Mouse (Mus musculus): ENCODE results near the gene Polr2g.

DNA sequence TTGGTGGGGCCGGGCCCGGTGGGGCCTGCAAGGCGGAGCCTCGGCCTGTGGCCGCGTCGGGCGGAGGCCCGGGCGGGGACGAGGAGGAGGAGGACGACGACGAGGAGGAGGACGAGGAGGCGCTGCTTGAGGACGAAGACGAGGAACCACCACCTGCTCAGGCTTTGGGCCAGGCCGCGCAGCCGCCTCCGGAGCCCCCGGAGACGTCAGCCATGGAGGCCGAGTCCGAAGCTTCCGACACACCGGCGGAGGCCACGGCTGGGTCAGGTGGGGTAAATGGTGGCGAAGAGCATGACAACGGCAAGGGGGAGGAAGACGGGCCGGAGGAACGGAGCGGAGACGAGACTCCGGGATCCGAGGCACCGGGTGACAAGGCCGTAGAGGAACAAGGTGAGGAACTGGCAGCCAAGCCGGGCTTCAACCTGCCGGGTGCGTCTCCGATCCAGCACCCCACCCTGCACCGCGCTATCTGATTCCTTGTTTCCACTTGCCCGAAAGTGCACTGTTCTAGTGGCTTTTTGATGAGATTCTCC is 22.1 kb upstream of the Polr2g start:
- TF ChIP-seq POLR2A (IDR thresholded peaks at IDR 0.05; ENCODE audit: insufficient read length, low read depth) (no peak), SRF (IDR thresholded peaks at IDR 0.05; ENCODE audit: control insufficient read depth, insufficient read length, low read depth) (no peak), MAX (IDR thresholded peaks at IDR 0.05; ENCODE audit: low read depth) (no peak), TCF12 (IDR thresholded peaks at IDR 0.05; ENCODE audit: insufficient read depth, poor library complexity, severe bottlenecking) (no peak), POLR2AphosphoS2 (IDR thresholded peaks at IDR 0.05; ENCODE audit: insufficient read length, low read depth) (peak; percentile 13), MYOG (IDR thresholded peaks at IDR 0.05; ENCODE audit: control insufficient read depth in 1 of 3, insufficient read depth in 1 of 3, insufficient read length in 2 of 3, low read depth in 2 of 3) (peak in 1 of 3 experiments; percentile 0), USF1 (IDR thresholded peaks at IDR 0.05; ENCODE audit: low read depth) (no peak)

Data from myocyte (in vitro differentiated cells).